Comparison of ENCODE assay signal across 31 mouse cellular contexts in genomic region chr5:3977904-3978303, GRCm38 (mm10).
"Had no signal": no experiment of that assay in that cellular context is flagged by ENCODE, and none has a peak within 500 bp of the region (broad histone marks: within the 10 kb centered on the region; RNA-seq: fewer than 3 reads in every experiment).

No protein-coding gene starts in this region.

- H3K27me3 ChIP-seq: limb, embryonic 12.5 days; limb, embryonic 13.5 days; limb, embryonic 15.5 days; liver, embryonic 12.5 days; liver, embryonic 13.5 days; liver, embryonic 15.5 days; lung, embryonic 15.5 days; megakaryocyte, embryonic 14.5 days; midbrain, embryonic 12.5 days; midbrain, embryonic 13.5 days; midbrain, embryonic 15.5 days had no signal

- H3K9ac ChIP-seq: limb, embryonic 12.5 days; limb, embryonic 13.5 days; limb, embryonic 15.5 days; liver, embryonic 12.5 days; liver, embryonic 13.5 days; liver, embryonic 14.5 days; liver, embryonic 15.5 days; lung, embryonic 14.5 days; lung, embryonic 15.5 days; midbrain, embryonic 12.5 days; midbrain, embryonic 13.5 days; midbrain, embryonic 15.5 days had no signal

- H3K4me3 ChIP-seq: left cerebral cortex, adult 2 months; limb, embryonic 10.5 days; limb, embryonic 12.5 days; limb, embryonic 13.5 days; limb, embryonic 15.5 days; liver, embryonic 12.5 days; liver, embryonic 13.5 days; liver, embryonic 15.5 days; lung, embryonic 15.5 days; megakaryocyte, embryonic 14.5 days; midbrain, embryonic 10.5 days; midbrain, embryonic 12.5 days; midbrain, embryonic 13.5 days; midbrain, embryonic 15.5 days; myocyte had no signal

- H3K9me3 ChIP-seq: limb, embryonic 10.5 days; limb, embryonic 12.5 days; limb, embryonic 13.5 days; limb, embryonic 15.5 days; liver, embryonic 12.5 days; liver, embryonic 13.5 days; liver, embryonic 15.5 days; lung, embryonic 15.5 days; megakaryocyte, embryonic 14.5 days; midbrain, embryonic 10.5 days; midbrain, embryonic 12.5 days; midbrain, embryonic 13.5 days; midbrain, embryonic 15.5 days had no signal

- H3K4me1 ChIP-seq: limb, embryonic 10.5 days; limb, embryonic 12.5 days; limb, embryonic 13.5 days; limb, embryonic 15.5 days; liver, embryonic 12.5 days; liver, embryonic 13.5 days; liver, embryonic 15.5 days; lung, embryonic 15.5 days; megakaryocyte, embryonic 14.5 days; midbrain, embryonic 10.5 days; midbrain, embryonic 12.5 days; midbrain, embryonic 13.5 days; midbrain, embryonic 15.5 days had no signal

- ATAC-seq: liver, embryonic 12.5 days; lung, postnatal 0 days; midbrain, embryonic 13.5 days; midbrain, embryonic 15.5 days; midbrain, embryonic 16.5 days had no signal

- H3K27ac ChIP-seq: left cerebral cortex, adult 2 months; limb, embryonic 10.5 days; limb, embryonic 12.5 days; limb, embryonic 13.5 days; limb, embryonic 15.5 days; liver, embryonic 12.5 days; liver, embryonic 13.5 days; liver, embryonic 14.5 days; liver, embryonic 15.5 days; lung, embryonic 15.5 days; macrophage; midbrain, embryonic 10.5 days; midbrain, embryonic 12.5 days; midbrain, embryonic 13.5 days; midbrain, embryonic 15.5 days had no signal

- DNase-seq: left cerebral cortex, postnatal 4 days; liver; liver, embryonic 13.5 days; lung, adult 18-20 months; lung, adult 2 months; lung, embryonic 14.5 days; lung, postnatal 10 days; lung, postnatal 14 days; lung, postnatal 36 days; lung, postnatal 4 days; midbrain, embryonic 14.5 days had no signal

- H3K4me2 ChIP-seq: limb, embryonic 12.5 days; limb, embryonic 13.5 days; limb, embryonic 15.5 days; liver, embryonic 11.5 days; liver, embryonic 12.5 days; liver, embryonic 13.5 days; liver, embryonic 15.5 days; lung, embryonic 14.5 days; lung, embryonic 15.5 days; midbrain, embryonic 11.5 days; midbrain, embryonic 12.5 days; midbrain, embryonic 13.5 days; midbrain, embryonic 15.5 days had no signal
